Mouse (Mus musculus) 3134 (cell line): ENCODE data around the gene Gpr12.
"Not testable (repeated sequence)": the region's sequence is repeated elsewhere in the genome, so short reads cannot be mapped to it uniquely, and the experiment has no call there.

ENCODE experiments used
- DNase-seq: peaks from one replicate; pipeline ENCODE4 v3.0.0-alpha.2; 2011; ENCODE audit warnings: low spot score; ENCODE audit not compliant: insufficient read length; ENCODE audit errors: extremely low read depth

Gene Gpr12

DNA sequence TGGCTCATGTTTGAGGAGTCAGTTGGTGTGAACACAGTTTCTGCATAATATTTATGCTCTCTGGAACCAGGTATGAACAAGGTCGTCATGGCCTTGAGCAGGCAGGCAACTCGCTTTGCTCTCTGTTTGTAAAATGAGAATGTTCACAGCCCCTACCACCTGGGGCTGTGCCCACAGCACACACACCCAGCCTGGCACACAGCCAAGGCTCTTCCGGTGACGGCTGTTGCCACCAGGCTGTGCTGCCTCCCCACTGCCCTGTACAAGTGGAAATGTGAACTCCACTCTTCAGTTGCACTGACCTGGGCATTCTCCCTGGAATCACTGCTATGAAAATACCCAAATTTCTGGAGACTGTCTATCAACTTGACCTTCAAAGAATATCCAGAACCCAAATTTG is 5.9 kb upstream of the Gpr12 start:
- DNase-seq: no peak

- DNase-seq: no peak
Observed at GRCm38 (mm10) chr5:146586357-146587070, 1.5 kb upstream of the Gpr12 start.

GRCm38 (mm10) chr5:146585307-146585651 is 240 bp upstream of the Gpr12 start:
- no peak for DNase-seq

DNA sequence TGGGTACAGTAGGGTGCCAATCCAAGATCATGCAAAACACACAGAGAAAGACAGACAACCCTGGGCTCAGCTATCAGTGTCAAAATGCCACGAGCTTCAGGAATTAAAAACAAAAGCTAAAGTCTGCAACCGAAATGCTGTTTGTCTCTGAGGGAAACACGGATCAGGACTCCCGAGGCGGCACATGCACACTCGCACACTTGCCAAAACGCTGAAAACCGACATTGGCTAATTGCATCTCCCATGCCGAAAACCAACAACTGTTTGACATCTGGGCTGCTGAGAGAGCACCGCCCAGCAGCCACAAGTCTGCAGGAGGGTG is 922 bp downstream of the Gpr12 start:
- DNase-seq: no peak

DNA sequence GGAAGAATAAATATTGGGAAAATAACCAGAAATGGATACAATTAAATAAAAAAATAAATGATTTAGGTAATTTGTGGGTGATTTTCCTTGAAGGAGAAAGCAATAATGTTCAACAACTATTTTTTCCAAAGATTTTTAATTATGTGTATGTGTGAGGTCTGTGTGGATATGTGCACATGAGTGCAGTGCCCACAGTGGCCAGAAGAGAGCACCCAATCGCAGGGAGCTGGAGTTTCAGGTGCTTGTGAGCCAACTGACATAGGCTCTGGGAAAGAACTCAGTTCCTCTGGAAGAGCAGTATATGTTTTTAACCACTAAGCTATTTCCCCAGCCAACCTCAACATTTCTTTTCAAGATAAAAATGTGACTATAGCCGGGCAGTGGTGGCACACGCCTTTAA is 8.4 kb downstream of the Gpr12 start:
- no peak for DNase-seq

GRCm38 (mm10) chr5:146572735-146573042 is 12.3 kb downstream of the Gpr12 start:
- not testable (repeated sequence) for DNase-seq

GRCm38 (mm10) chr5:146571830-146572734 is 13.0 kb downstream of the Gpr12 start:
- not testable (repeated sequence) for DNase-seq

- DNase-seq: not testable (repeated sequence)
Observed at GRCm38 (mm10) chr5:146570179-146570578, 14.9 kb downstream of the Gpr12 start.

GRCm38 (mm10) chr5:146567054-146567453 is 18.0 kb downstream of the Gpr12 start:
- DNase-seq: peak; percentile 24

DNA sequence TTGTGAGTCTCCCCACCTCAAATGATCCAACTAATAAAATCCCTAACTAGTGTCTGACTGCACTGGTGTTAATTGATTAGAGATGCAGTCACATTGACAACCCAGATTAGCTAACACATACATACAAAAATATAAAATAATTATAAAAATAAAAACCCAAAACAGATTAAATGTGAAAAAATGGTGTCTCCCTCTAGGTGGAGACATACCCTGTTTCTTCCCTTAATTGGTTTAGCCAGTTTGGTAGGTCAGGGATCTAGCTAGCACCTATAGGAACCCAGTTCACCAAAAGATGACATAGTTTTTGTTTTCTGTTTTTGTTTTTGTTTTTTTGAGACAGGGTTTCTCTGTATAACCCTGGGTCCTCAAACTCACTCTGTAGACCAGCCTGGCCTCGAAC is 20.8 kb downstream of the Gpr12 start:
- no peak for DNase-seq

GRCm38 (mm10) chr5:146555836-146556235 is 29.2 kb downstream of the Gpr12 start, which contains the start of gene Gm3415:
Gene Gm3415 (plus strand): TSS chr5:146556136.
- not testable (repeated sequence) for DNase-seq

DNA sequence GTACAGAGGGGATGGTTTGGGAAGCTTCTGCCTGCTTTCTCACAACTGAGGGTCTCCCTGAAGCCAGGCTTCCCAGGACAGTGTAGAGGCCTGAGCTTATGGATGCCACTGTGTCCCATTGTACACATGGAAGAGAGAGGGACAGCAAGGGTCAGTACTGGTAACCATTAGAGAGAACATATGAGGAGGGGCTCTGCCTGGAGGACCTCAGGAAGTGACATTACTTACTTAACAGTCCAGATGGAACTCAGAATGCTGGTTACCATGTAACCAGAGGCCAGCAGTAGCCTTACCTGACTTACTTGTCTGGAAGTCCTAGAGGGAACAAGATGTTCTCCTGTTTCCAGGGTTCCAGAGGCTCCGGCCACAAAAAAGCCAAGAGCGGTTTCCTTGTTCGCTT is 47.7 kb downstream of the Gpr12 start, which contains the start of gene Gm3409:
Gm3409 (plus strand) TSS at position 301 of the 400 bp plus-strand sequence.
- DNase-seq: not testable (repeated sequence)
